Mouse (Mus musculus): Measurements from ENCODE around the gene Tfap2b.

Tfap2b gene

DNA sequence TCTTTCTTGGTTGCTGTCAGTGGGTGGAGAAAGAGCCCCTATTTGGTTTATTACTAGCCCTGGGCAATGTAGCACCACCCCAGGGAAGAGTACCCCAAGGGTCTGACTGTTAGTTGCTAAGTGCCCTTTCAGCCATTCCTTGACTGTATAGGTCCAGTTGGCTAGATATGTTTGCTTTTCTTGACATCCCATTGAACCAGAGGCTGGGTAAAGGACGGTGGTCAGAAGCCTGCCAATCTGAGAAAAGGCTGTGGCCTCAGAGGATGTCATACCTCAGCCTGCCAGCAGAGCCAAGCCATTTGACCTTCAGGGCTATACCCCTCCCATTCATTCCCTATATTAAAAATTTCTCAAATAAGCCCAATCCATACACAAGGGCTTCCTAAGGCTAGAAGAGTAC lies 24.0 kb downstream of the Tfap2b start:
- DNase-seq (ENCODE audit: low read depth, low spot score): no peak

DNA sequence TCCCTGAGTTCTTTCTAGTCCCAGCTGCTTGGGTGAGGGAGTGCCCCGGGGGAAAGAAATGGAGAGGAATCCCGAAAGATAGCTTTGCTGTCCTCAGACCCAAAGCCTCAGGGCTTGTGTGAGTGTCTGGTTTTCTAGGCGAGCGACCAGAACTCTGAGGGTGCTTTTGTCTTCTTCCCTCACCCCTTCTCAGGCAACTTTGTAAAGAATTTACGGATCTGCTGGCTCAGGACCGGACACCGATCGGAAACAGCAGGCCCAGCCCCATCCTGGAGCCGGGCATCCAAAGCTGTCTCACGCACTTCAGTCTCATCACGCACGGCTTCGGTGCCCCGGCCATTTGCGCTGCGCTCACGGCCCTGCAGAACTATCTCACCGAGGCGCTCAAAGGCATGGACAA lies 25.1 kb downstream of the Tfap2b start:
- DNase-seq (ENCODE audit: low read depth, low spot score): no peak

DNA sequence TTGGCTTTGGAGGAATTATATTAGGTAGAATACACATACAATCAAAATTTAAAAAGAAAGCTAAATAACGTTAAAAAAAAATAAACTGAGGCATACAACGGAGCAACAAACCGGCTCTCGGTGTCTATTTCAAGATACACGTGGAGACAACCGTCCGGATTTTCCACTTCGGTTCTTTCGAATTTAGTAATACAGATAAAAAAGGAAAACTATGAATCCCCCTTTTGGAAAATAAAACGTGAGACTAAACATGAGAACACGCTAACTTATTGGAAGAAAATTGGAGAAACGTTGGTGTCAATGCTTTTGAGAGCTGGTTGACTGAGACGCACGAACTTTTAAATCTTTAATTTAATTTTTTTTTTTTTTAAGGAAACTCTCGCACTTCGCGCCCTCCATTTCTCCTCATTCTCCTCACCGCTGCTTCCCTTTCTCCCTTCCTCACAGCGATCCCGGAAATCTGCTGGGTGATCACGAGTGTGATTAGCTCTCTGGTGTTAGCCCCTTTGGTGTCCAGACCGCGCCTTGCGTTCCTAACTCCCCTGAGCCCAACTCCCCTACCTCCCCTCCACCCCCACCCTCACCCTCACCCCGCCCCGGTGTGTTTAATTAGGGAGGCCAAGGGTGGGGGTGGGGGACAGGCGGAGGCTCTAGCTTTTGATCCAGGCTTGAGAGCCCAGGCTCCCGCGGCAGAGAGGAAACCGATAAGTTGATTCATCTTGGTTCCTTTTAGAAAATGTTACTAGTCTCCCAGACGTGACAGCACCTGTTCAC lies 25.9 kb downstream of the Tfap2b start:
- DNase-seq (ENCODE audit: low read depth, low spot score): no peak

DNA sequence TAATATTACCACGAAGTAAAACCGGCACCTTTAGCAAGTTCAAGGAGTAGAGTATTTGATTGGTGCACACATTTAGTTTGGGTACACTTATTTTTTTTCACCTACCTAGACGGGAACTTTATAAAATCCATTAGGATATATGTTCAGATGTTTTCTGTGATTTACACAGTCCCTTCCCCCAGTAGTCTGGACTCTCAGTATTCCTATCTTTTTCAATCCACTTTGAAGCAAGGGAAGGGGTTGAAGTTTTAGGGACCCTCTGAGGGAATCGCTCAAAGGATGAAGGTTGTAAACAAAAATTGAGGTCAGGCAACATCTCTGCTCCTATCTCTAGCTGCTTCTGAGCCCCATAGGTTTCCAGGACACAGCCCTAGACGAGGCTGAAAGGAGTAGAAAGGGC lies 27.3 kb downstream of the Tfap2b start:
- no peak for DNase-seq (ENCODE audit: low read depth, low spot score)

DNA sequence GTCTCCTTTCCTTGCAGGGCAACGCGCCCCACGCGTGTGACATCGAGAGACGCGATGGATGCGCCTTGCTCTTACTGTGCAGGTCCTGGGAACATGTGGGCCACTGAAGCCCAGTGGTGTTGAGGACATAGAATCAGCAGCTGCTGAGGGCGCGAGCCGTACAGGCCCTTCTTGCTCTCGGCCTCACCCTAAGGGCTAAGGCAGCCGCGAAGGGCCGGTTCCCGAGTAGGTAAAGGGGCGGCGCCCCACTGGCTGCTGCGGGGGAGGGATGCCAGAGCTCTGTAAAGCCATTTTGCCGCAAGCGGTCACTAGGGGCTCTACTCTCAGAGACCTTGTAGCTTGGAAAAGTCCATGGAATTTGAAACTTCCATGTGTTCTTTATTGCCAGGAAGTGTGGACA lies 27.9 kb downstream of the Tfap2b start:
- DNase-seq (ENCODE audit: low read depth, low spot score): no peak

DNA sequence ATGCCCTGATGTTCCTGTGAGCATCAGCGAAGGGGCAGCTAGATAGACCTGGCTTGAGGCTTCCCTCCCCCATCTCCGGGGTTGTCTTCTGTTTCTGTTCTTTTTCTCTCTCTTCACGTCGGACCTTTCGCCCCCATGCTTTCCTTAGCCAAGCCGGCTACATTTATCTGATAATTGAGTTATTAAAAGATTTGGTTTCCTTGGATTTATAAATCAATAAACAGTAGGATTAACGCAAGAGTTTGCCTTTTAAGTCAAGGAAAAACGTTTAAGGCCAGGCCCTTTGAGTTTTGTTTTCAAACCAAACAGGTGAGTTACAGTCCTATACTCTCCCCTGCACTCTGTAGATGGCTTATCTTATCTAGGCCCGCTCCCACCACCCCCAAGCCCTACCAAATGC lies 28.3 kb downstream of the Tfap2b start:
- no peak for DNase-seq (ENCODE audit: low read depth, low spot score)

DNA sequence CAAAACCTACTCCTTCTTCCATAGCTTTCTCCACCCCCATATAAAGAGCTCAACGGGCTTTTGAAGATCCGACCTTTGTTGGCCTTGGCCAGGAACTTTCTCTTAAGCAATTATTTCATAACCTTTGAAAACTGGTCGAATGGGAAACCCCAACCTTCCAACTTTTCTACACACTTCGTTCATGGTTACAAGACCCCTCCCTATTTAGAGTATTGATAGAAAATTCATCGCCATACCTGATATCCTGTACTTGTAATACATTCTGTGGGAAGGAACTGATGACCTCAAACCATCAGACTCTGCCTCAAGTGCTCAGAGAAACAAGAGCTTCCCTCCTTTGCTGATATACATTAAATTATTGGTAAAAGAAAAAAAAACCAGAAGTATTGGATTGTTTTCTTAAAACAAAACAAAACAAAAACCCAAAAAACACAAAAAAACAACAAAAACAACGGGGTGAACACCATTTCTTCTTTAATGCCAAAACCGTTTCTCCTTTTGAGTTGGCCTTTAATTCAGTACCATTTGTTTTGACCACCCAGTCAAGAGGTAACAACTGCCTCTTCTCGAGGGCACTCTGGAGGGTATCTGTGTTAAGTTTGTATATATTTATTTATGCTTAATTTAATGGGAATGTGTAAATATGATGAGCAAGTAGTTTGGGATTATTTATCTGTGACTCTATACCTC lies 29.2 kb downstream of the Tfap2b start:
- DNase-seq (ENCODE audit: low read depth, low spot score): no peak

DNA sequence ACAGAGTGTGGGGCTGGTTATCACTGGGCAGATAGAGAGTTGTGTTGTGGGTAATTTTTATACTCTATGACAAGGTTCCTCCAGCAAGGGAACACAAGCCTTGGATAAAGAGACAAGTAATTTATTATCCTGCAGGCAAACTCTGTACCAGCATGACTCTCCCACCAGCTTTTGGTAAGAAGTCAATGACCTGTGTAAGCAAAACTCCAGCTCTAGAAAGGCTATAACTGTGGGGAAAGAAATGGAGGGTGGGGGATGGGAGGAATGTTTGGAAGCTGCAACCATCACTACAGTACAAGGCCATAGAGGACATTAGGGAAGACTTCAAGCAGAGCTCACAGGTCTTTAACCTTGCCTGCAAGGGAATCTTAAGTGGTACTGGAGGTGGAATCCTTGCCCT lies 31.3 kb downstream of the Tfap2b start:
- no peak for DNase-seq (ENCODE audit: low read depth, low spot score)

DNA sequence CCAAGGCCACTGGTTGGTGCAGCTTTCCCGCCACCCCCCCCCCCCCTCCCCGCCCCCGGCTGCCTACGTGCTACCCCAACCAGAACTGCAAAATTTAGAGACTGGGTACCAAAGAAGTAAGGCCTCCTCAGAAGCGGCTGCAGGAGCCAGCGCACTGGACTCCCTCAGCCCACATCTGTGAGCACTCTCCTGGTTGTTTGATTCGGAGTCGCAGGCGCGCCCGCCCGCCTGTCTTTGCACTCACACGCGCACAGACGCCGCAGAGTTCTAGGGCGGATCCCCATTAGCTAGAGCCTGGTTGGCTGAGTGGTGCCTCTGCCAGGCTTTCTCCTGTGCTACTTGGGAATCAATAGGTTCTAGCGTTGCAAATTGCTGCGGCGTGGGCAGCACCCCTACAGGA lies 32.6 kb downstream of the Tfap2b start:
- DNase-seq (ENCODE audit: low read depth, low spot score): no peak

DNA sequence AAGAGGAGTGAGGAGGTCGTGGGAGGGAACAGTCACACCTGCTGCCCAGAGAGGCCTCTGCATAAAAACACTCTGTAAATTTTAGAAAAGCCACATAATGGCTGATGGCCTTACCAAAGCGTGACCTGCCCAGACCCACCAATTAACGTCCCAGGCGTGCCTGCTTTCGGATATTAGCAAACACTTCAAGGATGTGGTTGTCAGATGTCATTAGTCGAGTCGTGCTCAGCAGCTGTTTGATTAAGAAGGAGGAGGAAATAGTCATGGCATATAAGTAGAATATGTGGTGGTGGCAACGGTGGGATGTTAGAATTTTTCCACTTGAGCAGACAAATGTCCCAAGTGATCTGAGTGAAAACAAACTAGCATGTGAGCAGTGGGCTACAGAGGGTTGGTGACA lies 33.3 kb downstream of the Tfap2b start:
- DNase-seq (ENCODE audit: low read depth, low spot score): no peak

DNA sequence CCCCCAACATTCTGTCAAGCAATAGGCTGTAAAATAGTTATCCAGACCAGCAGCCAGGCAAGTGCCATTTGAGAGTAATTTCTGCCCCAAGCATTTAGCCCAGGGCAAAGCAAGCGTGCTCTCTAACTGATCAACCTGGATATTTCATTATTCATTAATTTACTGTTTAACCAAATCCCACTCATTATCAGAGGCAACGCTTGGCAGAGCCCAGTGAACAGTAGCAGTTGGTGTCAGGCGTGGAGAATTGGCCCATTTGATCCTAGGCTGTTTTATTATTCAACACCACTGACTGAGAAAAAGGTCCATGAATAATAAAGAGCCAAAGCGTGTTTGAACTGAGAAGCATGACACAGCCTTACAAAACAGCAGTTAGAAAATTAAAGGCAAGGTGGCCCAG lies 36.3 kb downstream of the Tfap2b start:
- no peak for DNase-seq (ENCODE audit: low read depth, low spot score)

DNA sequence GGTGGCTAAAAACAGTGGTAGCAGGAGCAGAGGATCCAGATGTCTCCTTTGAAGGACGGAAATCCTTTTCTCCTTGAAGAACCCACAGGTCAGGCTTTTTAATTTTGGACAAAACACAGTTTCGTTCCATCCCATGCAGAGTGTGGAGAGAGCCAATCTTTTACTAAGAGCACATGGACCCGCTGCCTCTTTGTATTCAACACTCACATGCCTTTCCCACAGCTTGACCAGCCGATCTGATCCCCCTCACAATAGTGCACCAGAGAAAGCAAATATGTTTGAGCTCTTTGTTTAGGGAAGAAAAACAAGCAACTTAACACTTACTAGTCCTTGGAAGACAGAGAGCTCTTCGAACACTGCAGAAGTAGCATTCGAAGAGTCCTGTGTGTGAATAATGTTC lies 42.6 kb downstream of the Tfap2b start:
- DNase-seq (ENCODE audit: low read depth, low spot score): no peak

DNA sequence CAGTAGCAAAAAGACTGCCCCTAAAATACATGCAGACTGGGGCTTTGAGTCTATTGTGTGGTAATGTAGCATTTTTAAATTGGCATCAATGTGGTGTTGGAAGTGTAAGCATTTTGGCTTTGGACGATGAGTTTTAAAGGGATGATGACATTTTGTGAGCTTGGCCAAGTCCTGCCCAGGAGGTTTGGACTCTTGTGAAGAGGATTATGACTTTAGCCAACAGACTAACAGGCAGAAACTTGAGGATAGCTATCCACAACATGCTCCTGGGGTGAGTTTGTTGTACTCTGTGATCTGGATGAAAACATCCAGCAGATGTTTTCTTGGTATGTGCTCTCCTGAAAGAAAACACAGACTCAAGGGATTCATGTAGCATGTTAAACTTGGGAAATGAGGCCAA lies 60.9 kb downstream of the Tfap2b start:
- no peak for DNase-seq (ENCODE audit: low read depth, low spot score)

All from A20 (cell line).